Mouse (Mus musculus) neural tube, embryonic 10.5 days (tissue): ENCODE measurements around the gene Olfr63.
"Not testable (repeated sequence)": the region's sequence is repeated elsewhere in the genome, so short reads cannot be mapped to it uniquely, and the experiment has no call there.

ENCODE experiments used
- DNase-seq: peaks from one replicate; pipeline ENCODE4 v3.0.0-alpha.2; 2017; ENCODE audit warnings: low spot score; ENCODE audit errors: extremely low spot score

Gene Olfr63

DNA sequence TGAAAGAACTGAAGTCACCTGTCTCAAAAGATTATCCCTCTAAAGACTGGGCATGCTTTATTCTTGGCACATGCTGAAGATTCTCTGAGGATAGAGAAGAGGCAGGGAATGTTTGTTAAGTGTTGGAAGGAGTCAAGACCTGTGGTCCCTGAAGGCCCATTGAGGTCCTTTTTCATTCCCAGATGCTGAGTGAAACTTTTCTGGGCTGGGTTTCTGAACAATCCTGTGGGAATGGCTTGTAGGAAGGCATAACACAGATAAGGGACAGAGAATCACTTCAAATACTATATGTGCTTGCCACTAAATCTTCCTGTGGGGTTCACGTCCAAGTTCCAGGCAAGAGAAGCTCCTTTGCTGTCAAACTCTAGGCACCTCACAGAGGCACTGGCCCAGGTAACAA, at the start of gene Olfr63:
Olfr63 (plus strand) TSS at position 301 of the 400 bp plus-strand sequence.
- no peak for DNase-seq

DNA sequence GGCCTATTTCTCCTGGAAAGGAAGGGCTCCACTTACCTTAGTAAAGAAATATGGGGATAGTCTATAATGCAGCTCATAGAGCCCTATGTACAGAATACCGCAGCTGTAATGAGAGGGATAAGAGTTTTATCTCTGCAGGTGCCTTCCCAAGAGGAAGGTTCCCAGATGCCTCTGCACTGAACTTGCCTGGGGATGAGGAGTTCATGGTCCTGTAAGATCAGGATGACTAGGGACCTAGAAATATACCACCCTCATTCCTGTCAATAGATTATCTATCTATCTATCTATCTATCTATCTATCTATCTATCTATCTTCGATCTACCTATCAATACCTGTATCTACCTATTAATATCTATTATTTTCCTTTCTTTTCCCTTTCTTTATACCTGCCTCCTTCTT, 42.9 kb upstream of the Olfr63 start, which contains the start of gene Olfr1564:
Olfr1564 (minus strand) TSS at position 101 of the 400 bp plus-strand sequence.
- DNase-seq = no peak

DNA sequence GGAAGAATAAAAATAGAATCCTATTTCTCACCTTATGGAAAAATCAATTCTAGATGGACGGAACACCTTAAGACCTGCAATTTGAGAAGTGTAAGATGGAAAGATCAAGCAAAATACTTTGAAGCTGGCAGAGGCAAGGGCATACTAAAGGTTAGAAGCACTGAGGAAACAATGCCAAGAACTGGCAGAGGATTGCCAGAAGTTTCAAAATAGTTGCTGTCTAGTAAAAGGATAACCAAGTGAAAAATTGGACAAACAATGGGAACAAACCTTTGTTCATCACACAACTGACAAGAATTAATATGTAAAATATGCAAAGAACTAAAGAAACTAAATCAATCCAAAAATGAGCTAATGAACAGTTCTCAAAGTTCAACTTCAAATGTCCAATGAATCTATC, 27.8 kb upstream of the Olfr63 start:
- not testable (repeated sequence) for DNase-seq

DNA sequence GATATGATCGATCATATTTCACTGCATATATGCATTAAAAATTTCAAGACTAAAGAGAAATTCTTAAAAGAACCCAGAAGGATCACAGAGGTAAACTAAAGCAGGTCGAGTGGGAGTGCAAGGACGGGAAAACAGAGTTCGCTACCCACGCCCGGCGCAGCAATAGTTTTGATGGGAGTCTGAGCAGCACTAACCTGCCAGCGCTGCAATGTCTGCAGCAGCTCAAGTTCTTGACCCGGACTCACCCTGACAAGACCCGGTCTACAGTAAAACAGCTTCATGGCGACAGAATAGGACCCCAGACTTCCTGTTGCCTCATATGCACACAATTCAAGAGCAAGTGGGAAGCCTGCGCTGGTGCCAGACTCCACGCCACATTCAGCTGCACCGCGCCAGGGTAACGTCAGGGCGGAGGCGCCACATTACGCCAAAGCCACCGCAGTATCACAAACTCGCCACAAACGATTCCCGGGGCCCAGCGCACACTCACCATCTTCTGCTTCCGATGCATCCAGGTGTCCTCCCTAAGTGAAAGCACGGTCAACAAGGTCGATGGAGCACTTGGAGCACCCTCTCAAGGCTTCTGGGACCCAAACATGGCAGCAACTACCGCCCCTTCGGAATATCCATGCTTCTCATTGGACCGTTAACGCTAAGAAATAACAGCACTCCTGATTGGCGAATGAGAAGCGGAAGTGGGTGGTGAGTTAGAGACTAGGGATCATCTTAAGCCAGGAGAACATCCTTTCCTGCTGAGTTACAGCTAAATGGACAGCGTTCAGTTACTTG, 9.8 kb upstream of the Olfr63 start, which contains the start of gene Zfp955a:
Zfp955a (minus strand) TSS at position 616 of the 789 bp plus-strand sequence.
- not testable (repeated sequence) for DNase-seq

DNA sequence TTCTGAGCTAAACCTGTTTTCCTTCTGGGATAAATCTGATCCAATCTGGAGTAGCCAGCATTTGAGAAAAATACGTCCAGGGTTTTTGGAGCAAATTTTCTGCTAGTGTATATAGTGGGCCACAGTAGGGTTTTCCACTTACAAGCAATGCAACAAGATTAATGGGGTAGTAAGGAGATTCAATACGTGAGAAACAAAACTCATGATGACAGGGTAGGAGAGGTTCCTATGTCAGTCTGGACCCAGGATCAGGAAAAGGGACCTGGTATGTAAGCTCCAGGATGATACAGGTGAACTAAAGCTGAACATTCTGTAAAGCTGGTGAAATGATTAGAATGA, 9.2 kb upstream of the Olfr63 start:
- DNase-seq = not testable (repeated sequence)

- no peak for DNase-seq
Measured at GRCm38 (mm10) chr17:33268907-33269306, 4.4 kb downstream of the Olfr63 start.

GRCm38 (mm10) chr17:33289039-33289875, 24.8 kb downstream of the Olfr63 start, which contains the start of gene Zfp955b:
Gene Zfp955b, plus strand, starts transcription at chr17:33289544.
- not testable (repeated sequence) for DNase-seq

DNA sequence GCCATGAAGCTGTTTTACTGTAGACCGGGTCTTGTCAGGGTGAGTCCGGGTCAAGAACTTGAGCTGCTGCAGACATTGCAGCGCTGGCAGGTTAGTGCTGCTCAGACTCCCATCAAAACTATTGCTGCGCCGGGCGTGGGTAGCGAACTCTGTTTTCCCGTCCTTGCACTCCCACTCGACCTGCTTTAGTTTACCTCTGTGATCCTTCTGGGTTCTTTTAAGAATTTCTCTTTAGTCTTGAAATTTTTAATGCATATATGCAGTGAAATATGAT, 25.3 kb downstream of the Olfr63 start:
- DNase-seq = not testable (repeated sequence)
